Mouse (Mus musculus) stomach, embryonic 14.5 days (tissue): ENCODE results near the gene Ddx51. TPM values are rescaled to one million over a fixed set of nuclear protein-coding genes. Genes with fewer than 3 reads are reported as not detected.

Source experiments
- ATAC-seq: fragments of 200-750 bp; cut with Nextera tagmentation; 2 replicates; pipeline ENCODE4 v1.8.0; 2017; ENCODE audit warnings: low read depth, moderate TSS enrichment; ENCODE audit not compliant: insufficient number of reproducible peaks, insufficient read depth, low FRiP score
- H3K27ac ChIP-seq: fragments of 300-500 bp; sonication (generic); 2 replicates; pipeline ENCODE4 v1.5.1; 2014; ENCODE audit warnings: mild to moderate bottlenecking, low read length, moderate library complexity, mixed read lengths
- H3K27me3 ChIP-seq: fragments of 300-500 bp; sonication (generic); 2 replicates; pipeline ENCODE4 v1.6.1; 2014; ENCODE audit warnings: low read length, control low read depth, mixed read lengths; ENCODE audit not compliant: control insufficient read depth, insufficient read depth
- H3K36me3 ChIP-seq: fragments of 300-500 bp; sonication (generic); 2 replicates; pipeline ENCODE4 v1.6.1; 2014; ENCODE audit warnings: mild to moderate bottlenecking, control low read depth, low read length, moderate library complexity, mixed read lengths; ENCODE audit not compliant: control insufficient read depth, insufficient read depth
- H3K4me1 ChIP-seq: fragments of 300-500 bp; sonication (generic); 2 replicates; pipeline ENCODE4 v1.6.1; 2014; ENCODE audit warnings: low read length, control low read depth, mixed read lengths; ENCODE audit not compliant: control insufficient read depth, insufficient read depth
- H3K4me2 ChIP-seq: fragments of 300-500 bp; sonication (generic); replicated peaks from 2 replicates; pipeline ENCODE4 v1.6.1; 2014; ENCODE audit warnings: low read depth, low read length, control low read depth
- H3K4me3 ChIP-seq: fragments of 300-500 bp; sonication (generic); 2 replicates; pipeline ENCODE4 v1.5.1; 2014; ENCODE audit warnings: low read depth, low read length, control low read depth
- H3K9ac ChIP-seq: fragments of 300-500 bp; sonication (generic); replicated peaks from 2 replicates; pipeline ENCODE4 v1.6.1; 2014; ENCODE audit warnings: low read depth, mild to moderate bottlenecking, control low read depth, low read length, moderate library complexity, mixed read lengths
- H3K9me3 ChIP-seq: fragments of 300-500 bp; sonication (generic); 2 replicates; pipeline ENCODE4 v1.6.1; 2016; ENCODE audit warnings: low read depth, low read length, control low read depth; ENCODE audit not compliant: control insufficient read depth
- WGBS: fragments of 180-500 bp; shearing (Covaris S2); extraction: QIAGEN DNeasy Blood & Tissue Kit; methylation state at CpG from one replicate; pipeline ENCODE4 v1.1.7; 2014; 5-methylcytosine and 5-hydroxymethylcytosine counted together
- microRNA-seq: library from miRNA; unstranded; fragments of <30 nt; microRNA quantifications from one replicate; pipeline ENCODE4, GENCODE M21; 2016
- polyA plus RNA-seq: library from polyadenylated mRNA; unstranded; fragments of >200 nt; fragmentation: Nextera tagmentation; extraction: Ambion mirVana; gene quantifications from 2 replicates; pipeline ENCODE4 v1.2.1, GENCODE M21; 2014

Ddx51 gene
- polyA plus RNA-seq, 1 experiment from 2014 or later: 19.4 TPM

DNA sequence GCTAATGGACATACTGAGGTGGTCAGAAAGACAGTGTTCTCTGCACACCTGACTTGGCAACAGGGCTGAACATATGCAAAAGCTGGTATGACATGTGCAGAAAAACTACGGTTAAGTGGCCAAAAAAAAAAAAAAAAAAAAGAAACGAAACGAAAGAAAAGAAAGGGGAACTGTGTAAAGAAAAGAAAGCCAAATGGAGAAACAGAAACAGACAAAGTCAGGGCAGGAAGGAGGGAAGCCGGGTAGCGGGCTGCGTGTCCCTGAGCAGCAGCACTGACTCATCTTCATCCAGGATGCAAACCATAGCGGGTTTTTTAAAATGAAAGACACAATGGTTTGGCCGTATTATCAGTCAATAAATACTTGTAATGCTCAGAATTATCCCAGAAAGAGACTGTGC lies 28.8 kb downstream of the Ddx51 start:
- WGBS: 91% methylated on average over 7 of the region's 8 CpGs
- no peaks in the 10 kb centered on the region for H3K27me3 ChIP-seq
- H3K4me2 ChIP-seq: no peak overlapping the region
- no peak overlapping the region for H3K9ac ChIP-seq
- no peaks in the 10 kb centered on the region for H3K9me3 ChIP-seq
- H3K27ac ChIP-seq: no peak overlapping the region
- no peak for ATAC-seq
- no peaks in the 10 kb centered on the region for H3K4me1 ChIP-seq
- peaks cover 82% of the 10 kb centered on the region for H3K36me3 ChIP-seq
- no peak overlapping the region for H3K4me3 ChIP-seq

DNA sequence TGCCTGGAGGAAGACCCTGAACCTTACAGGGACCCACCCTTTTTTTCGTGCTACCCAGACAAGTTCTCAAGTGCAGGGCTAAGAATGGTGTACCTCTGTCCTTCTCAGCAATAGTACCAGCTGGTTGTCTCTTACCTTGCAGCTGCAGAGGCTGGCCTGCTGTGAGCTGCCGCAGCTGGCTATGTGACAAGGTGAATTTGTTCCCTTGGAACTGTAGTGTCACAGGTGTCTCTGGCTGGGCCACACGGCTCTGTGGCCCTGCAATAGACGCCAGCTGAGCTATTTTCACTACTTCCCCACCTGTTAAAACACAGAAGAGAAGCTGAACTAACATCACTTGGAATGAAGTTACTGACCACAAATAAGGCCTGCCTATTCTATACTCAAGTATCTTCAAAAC lies 45.4 kb downstream of the Ddx51 start:
- H3K4me1 ChIP-seq: no peaks in the 10 kb centered on the region
- no peaks in the 10 kb centered on the region for H3K27me3 ChIP-seq
- H3K36me3 ChIP-seq: peaks cover 86% of the 10 kb centered on the region
- ATAC-seq: no peak
- no peak overlapping the region for H3K4me3 ChIP-seq
- H3K9ac ChIP-seq: no peak overlapping the region
- no peak overlapping the region for H3K4me2 ChIP-seq
- no peak overlapping the region for H3K27ac ChIP-seq
- 84% methylated on average over 4 of the region's 4 CpGs for WGBS
- no peaks in the 10 kb centered on the region for H3K9me3 ChIP-seq

DNA sequence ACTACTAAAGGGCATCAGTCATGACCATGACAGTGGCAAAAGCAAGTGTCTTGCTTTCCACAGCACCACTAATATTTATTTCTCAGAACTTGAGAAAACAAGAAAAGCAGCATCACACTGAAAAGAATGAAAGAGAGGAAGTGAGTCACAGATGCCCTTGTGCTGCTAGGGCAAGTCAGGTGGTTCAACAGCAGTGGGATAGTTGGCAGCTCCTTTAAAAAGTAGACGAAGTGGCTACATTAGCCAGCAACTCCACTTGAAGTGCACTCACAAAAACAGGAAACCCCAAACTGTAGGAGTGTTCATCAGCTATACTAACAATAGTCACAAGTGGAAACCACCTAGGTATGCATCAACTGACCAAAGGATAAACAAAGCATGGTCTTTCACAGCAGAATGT lies 50.8 kb downstream of the Ddx51 start:
- Histone ChIP-seq H3K9me3 (no peaks in the 10 kb centered on the region), H3K4me2 (no peak overlapping the region), H3K4me3 (no peak overlapping the region), H3K36me3 (peaks cover 85% of the 10 kb centered on the region), H3K27me3 (no peaks in the 10 kb centered on the region), H3K27ac (no peak overlapping the region), H3K4me1 (no peaks in the 10 kb centered on the region), H3K9ac (no peak overlapping the region)
- ATAC-seq: no peak
- WGBS: 72% methylated on average over 1 of the region's 1 CpGs

DNA sequence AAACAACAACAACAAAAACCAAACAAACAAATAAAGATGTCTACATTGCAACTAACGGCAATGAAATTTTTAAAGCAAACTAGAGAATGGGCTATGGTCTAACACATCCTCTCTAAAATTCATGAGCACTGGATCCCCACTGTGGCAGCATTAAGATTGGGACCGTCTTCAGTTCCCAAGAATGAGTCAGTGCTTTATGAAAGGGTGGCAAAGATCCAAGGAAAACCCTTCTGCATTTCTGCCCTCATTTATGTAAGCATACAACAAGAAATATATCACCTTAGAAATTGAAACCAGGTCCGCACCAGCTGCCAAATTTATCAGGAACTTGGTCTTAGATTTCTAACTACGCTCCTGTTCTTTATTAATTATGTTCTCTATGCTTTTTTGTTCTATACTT lies 56.0 kb downstream of the Ddx51 start:
- Histone ChIP-seq H3K4me2 (no peak overlapping the region), H3K9ac (no peak overlapping the region), H3K4me3 (no peak overlapping the region), H3K36me3 (peaks cover 56% of the 10 kb centered on the region), H3K27me3 (no peaks in the 10 kb centered on the region), H3K27ac (no peak overlapping the region), H3K9me3 (no peaks in the 10 kb centered on the region), H3K4me1 (no peaks in the 10 kb centered on the region)
- WGBS: 88% methylated on average over 4 of the region's 4 CpGs
- ATAC-seq: no peak

Small RNAs within 50 kb of the gene (microRNA-seq; reads per million reads assigned to microRNA genes)
- 1.6 reads per million for gene Mir7026

Other genes starting within 250 kb of the Ddx51 start
- 8.6 and 9.8 TPM in 2 replicates for gene Fbrsl1, start 204.9 kb upstream of the Ddx51 start, polyA plus RNA-seq
- gene Galnt9, start 109.1 kb upstream of the Ddx51 start, polyA plus RNA-seq: 0.86 and 1.2 TPM in 2 replicates
- gene Noc4l, start within 50 bp of the Ddx51 start, polyA plus RNA-seq: 47.8 and 49.7 TPM in 2 replicates
- gene Ep400, start 117.3 kb downstream of the Ddx51 start, polyA plus RNA-seq: 50.3 and 51.6 TPM in 2 replicates
- gene Pus1, start 127.2 kb downstream of the Ddx51 start, polyA plus RNA-seq: 20.2 and 21.9 TPM in 2 replicates
- 27.7 and 28.4 TPM in 2 replicates for gene Ulk1, start 156.6 kb downstream of the Ddx51 start, polyA plus RNA-seq
- gene Hscb, start 186.3 kb downstream of the Ddx51 start, polyA plus RNA-seq: 26.6 and 28.4 TPM in 2 replicates
- gene Chek2, start 186.5 kb downstream of the Ddx51 start, polyA plus RNA-seq: 32.1 and 32.9 TPM in 2 replicates
- 16.9 and 17.8 TPM in 2 replicates for gene Ttc28, start 226.4 kb downstream of the Ddx51 start, polyA plus RNA-seq